Mouse (Mus musculus): Measurements from ENCODE around the gene Synpo2l.
"Not testable (repeated sequence)": the region's sequence is repeated elsewhere in the genome, so short reads cannot be mapped to it uniquely, and the experiment has no call there.

Gene Synpo2l

GRCm38 (mm10) chr14:20640644-20641437 is 27.3 kb downstream of the Synpo2l start, which contains the start of gene Usp54:
TSS of gene Usp54 (minus strand) at chr14:20641063.
- DNase-seq (ENCODE audit: low spot score), result peak; percentile 94

GRCm38 (mm10) chr14:20639918-20640619 is 28.1 kb downstream of the Synpo2l start:
- no peak for DNase-seq (ENCODE audit: low spot score)

- no peak for DNase-seq (ENCODE audit: low spot score)
Measured at GRCm38 (mm10) chr14:20638702-20639101, 29.5 kb downstream of the Synpo2l start.

DNA sequence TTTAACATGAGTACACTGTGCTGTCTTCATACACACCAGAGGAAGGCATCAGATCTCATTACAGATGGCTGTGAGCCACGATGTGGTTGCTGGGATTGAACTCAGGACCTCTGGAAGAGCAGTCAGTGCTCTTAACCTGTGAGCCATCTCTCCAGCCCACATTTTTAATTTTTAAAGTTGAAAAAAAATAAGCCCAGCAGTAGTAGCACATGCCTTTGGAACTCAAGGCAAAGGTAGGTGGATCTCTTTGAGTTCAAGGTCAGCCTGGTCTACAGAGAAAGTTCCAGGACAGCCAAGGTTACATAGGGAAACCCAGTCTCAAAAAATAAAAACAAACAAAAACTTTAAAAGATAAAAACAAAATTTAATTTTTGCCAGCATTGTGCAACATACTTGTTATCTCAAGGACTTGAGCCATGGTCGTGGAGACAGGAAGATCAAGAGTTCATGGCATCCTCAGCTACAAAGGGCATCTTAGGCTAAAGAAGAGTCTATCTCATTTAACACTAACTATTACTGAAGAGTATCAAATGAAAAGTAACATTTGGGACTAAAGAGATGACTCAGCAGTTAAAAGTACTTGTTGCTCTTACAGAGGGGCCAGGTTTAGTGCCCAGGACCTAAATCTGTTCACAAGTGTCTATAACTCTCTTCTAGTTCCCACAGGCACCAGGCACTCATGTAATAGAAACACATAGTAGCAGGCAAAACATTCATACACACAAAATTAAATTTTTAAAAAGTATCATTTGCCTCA is 30.2 kb downstream of the Synpo2l start:
- DNase-seq (ENCODE audit: low spot score), result no peak

DNA sequence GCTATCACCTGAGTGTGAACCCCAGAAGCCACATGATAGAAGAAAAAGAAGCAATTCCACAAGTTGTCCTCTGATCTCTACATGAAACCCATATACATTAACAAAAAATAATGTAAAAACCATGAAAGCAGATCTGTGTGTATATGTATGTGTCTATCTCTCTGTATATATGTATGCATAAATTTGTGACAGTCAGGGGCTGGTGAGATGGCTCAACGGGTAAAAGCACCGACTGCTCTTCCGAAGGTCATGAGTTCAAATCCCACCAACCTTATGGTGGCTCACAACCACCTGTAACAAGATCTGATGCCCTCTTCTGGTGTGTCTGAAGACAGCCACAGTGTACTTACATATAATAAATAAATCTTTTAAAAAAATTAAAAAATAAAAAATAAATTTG is 31.2 kb downstream of the Synpo2l start:
- not testable (repeated sequence) for DNase-seq (ENCODE audit: low spot score)

DNA sequence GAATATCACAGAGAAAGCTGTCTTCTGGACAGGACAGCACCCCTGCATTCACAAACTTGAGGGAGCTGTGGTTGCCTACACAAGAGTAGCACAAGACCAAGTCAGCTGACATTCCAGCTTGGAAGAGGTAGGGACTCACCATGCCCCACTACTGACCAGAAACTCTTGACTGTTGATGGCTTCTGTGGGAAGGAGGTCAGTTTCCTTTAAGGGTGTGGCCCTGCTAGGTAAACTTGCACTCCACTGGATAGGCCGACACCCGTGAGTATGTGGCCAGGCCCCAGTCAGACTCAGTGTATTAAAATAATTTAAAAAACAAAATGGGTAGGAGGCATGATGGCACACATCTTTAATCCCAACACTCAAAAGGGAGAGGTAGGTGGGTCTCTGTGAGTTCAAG is 32.6 kb downstream of the Synpo2l start:
- no peak for DNase-seq (ENCODE audit: low spot score)

DNA sequence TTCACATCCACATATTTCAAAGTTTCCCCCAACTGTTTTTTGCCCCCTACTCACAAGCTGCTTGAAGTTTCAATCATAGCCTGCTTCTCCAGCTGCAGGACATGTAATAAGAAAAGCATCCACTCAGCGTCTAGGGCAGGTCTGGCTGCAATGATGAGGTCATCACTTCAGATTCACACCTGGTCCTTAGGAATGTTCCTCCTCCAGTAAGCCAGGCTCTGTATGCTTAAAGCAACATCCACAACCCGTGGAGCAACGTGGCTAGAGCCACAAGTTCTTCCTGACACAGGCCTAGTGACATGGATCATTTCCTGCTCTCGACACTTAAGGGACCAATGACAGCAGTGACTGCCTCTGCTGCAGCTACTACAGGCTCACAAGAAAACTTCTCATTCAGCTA is 36.9 kb downstream of the Synpo2l start:
- DNase-seq (ENCODE audit: low spot score), result no peak

DNA sequence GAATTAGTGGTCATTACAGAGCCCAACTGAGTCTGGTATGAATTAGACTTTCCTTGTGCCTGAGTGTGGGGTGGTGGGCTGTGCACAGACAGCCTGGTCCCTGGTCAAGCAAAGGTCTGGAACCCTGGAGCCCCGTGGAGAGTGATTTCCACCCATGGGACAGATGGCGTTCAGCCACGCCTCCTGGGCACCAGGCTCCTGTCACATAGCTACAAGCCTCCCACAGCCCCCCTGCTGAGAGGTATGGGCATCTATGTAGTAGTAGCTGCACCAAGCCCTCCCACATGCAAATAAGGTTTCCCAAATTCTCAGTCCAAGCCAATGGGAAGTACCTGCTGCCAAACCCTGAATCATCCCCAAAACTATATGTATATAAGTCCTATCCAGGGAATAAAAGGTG is 41.2 kb downstream of the Synpo2l start:
- DNase-seq (ENCODE audit: low spot score), result no peak

DNA sequence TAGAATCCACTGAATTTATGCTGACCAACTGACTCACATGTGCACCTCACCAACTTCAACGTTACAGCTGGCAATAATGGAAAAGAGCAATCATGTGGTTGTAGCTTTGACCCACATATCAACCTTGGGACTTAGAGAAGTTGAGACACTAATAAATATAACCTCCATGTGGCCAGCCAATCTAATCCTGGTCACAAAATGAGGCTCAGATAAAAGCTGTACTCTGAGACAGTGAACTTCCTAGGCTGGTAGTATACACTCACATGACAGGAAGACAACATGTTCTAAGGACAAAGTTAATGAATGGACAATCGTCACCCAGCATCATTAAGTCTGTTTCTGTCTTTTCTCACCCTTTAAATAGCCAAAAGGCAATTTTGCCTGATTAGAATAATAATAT is 41.7 kb downstream of the Synpo2l start:
- no peak for DNase-seq (ENCODE audit: low spot score)

DNA sequence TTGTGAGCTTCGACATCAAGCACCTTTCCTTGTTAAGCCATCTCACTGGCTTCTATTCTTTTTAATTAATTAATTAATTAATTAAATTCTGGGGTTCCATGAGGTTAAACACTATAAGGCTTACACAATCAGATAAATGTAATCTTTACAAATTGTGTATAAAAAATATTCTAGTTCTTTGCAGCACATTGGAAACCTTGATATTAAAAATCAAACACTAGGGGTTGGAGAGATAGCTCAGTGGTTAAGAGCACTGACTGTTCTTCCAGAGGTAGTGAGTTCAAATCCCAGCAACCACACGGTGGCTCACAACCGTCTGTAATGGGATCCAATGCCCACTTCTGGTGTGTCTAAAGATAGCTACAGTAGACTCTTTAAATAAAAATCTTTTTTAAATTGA is 45.2 kb downstream of the Synpo2l start:
- DNase-seq (ENCODE audit: low spot score), result no peak

GRCm38 (mm10) chr14:20622412-20622811 is 45.7 kb downstream of the Synpo2l start:
- no peak for DNase-seq (ENCODE audit: low spot score)

DNA sequence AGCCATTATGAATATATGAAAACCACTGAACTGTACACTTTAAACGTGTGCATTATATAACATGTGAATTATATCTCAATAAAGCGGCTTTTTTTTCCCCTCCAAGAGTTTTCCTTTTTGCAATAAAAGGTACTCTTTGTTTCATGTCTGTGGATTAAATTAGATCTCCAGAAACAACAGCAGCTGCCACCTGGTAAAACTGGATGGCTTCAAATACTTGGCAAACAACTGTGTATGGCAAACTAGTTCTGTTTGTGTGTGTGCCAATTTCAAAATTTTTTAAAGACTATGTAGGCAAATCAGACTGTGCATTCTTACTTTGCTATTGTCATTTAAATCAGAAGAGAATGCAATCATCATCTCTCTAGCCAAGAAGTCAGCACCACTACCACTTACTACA is 46.3 kb downstream of the Synpo2l start:
- no peak for DNase-seq (ENCODE audit: low spot score)

- DNase-seq (ENCODE audit: low spot score), result no peak
Measured at GRCm38 (mm10) chr14:20619131-20619530, 49.0 kb downstream of the Synpo2l start.

DNA sequence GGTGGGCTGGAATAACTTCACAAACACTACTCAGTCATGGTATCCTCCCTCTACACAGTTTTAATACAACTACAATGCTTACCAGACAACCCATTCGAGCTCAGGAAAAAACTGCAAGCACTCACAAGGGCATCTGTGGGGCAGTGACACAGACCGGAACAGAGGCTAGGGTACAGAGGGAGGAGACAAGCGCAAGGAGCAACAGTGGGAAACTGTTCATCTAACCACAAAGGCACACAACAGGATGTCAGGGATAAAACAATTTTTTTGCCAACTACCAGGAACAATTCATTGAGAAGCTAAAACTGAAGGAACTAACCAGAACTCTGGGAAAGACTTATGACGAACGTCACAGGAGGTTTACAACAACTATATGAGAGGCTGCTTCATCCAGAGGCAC is 49.9 kb downstream of the Synpo2l start:
- DNase-seq (ENCODE audit: low spot score), result no peak

GRCm38 (mm10) chr14:20616421-20616820 is 51.7 kb downstream of the Synpo2l start:
- no peak for DNase-seq (ENCODE audit: low spot score)

DNA sequence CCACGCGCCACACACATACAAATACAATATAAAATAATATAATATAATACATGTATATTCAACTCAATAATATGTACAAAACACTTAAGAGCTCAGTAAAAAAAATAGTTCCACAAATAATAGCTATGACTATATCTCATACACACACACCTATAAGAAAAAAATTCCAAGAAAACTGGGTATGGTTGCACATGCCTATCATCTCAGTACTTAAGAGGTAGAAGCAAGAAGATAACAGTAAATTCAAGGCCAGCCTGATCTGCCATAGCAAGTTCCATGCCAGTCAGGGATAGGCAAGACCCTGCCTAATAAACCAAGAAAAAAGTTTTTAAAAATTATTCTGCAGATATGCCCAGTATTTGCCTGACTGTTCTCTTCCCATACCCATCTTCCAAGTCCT is 53.1 kb downstream of the Synpo2l start:
- no peak for DNase-seq (ENCODE audit: low spot score)

DNA sequence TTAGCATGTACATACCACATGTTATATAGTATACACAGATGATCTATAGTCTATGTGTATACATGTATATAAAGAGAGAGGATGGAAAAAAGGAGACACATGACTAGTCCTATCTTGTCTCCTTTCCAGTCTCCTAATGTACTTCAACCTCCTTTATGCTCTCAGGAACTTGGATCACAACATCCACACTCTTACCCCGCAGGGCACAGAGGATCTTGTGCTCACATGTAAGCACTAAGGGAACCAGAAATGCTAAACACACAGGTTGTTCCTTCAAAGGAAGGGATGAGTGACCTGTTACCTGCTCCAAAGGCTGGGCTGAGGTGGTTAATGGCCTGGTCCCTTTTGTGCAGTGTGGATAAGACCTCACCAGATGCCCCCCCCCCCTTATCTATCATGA is 55.3 kb downstream of the Synpo2l start:
- DNase-seq (ENCODE audit: low spot score), result no peak

DNA sequence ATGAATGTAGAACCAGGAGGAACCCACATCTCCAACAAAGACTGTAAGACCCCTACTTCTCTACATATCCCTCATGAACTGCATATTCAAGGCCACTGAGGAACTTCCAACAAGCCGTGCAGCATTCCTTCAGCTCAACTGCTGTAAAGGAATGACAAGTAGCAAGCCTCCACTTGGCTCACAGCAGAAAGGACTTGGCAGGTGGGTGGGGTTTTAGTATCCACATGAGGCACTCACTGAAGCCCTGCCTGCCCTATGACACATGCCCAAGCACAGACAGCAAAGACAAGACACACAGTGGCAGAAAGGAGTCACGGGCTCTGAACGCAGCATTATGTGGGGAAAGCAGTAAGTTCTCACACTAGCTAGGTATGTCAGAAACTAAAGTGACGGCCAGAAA is 58.0 kb downstream of the Synpo2l start:
- peak; percentile 8 for DNase-seq (ENCODE audit: low spot score)

DNA sequence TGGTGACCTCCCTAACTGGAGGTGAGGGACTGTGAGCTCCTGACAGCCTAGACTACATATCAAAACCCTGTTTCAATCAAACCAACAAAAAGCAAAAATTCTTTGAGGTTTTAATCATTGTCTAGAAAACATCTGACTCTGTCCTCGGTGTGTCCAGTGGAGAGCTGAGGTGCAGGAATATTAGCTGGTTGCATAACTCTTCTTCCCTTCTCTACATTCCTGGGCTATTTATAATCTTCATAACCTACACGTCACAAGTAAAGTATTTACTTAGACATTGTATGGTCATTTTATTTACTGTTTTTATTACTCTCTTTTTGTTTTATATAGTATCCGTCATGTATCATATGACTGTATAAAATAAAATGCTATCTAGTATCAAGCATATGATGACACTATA is 58.6 kb downstream of the Synpo2l start:
- no peak for DNase-seq (ENCODE audit: low spot score)
